Mouse (Mus musculus): ENCODE measurements around the gene Polr3c. TPM values are rescaled to one million over a fixed set of nuclear protein-coding genes. Genes with fewer than 3 reads are reported as not detected.
"Not testable (repeated sequence)": the region's sequence is repeated elsewhere in the genome, so short reads cannot be mapped to it uniquely, and the experiment has no call there.

Polr3c gene
- total RNA-seq, 2 experiments from 2014 or later = 25.2 to 25.5 TPM

DNA sequence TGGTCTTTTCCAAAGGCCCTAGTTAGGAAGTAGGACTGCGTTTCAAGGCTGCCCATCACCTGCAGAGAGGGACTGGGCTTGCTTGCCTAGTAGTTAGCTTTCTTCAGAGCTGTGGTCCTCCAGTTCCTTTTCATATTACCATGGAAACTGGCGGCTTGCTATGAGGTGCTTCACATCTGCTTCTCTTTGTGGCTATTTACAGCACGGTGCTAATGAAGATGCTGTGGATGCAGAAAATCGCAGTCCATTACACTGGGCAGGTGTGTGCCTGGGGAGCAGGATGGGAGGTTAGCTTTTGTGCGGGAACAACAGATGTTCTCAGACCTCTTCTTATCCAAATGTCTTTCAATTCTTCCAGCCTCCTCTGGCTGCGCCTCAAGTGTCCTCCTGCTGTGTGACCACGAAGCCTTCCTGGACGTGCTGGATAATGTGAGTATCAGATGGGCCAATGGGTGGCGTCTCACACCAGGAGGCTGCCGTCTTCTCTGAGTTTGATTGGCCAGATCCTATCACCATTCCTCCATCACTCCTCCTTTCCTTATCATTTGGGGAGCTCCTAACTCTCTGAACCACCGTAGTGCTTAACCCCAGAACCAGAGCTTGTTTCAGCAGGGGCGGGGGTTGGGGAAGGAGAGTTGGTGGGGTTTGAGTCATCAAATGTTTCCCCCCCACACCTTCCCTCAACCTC is 47.0 kb downstream of the Polr3c start:
- no peak for DNase-seq (ENCODE audit: low spot score in 2 of 2)

GRCm38 (mm10) chr3:96679159-96679674 is 48.2 kb downstream of the Polr3c start:
- peak in 1 of 2 experiments; percentile 34 for DNase-seq (ENCODE audit: low spot score in 2 of 2)

DNA sequence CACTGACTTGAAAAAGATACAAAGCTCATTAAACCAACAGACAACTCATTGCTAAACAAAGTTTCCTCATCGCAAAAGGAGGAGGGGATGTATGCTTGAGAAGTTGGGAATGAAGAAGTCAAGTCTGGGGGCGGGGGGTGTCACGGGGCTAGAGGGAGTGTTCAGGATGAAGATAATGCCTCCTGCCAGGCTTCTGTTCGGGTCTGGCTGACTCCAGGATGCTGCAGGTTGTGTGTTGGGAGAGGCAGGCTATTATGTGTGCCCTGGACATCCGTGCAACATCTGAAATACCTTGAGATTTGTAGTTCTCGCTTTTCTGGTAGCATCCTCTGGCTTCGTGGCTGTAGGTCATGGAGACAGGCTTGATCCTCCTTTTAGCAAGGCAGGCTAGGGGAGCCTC is 49.0 kb downstream of the Polr3c start:
- no peak for DNase-seq (ENCODE audit: low spot score in 2 of 2)

GRCm38 (mm10) chr3:96675690-96676089 is 51.7 kb downstream of the Polr3c start:
- no peak for DNase-seq (ENCODE audit: low spot score in 2 of 2)

- no peak for DNase-seq (ENCODE audit: low spot score in 2 of 2)
Measured at GRCm38 (mm10) chr3:96675171-96675570, 52.3 kb downstream of the Polr3c start.

DNA sequence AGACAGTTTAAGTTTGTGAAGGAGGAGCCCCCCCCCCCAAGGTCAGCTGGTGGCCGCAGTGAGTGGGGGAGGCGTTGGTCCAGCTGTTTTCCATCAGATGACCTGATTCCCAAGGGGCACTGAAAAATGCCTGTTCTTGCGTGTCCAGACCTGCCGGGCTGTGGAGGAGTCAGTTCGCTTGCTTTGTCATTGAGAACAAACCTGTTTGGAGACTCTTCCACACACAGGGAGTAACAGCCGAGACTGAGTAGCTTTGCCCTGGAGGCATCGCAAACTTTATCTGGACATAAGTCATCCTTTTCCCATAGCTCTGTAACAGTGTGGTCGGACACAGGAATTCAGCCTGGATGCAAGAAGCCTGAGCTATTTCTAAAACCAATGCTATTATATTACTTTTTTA is 53.0 kb downstream of the Polr3c start:
- no peak for DNase-seq (ENCODE audit: low spot score in 2 of 2)

DNA sequence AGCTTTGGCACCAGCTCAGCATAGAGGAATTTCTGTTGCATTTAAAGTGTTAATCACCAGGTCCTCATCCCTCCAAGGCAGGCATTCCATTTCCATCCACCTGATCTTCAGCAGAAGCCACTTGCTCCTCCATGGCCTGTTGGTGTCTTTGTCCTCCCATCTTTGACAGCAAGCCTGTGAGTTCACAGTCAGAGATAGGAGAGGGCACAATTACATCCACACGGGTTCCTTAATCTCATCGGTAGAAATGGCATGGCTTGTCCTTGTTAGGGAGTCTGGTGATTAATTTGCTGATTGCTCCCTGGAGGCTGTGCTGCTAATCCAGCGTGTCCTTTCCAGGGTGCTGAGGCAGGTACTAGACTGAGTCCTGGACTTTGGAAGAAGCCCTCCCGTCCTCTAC is 53.9 kb downstream of the Polr3c start:
- DNase-seq (ENCODE audit: low spot score in 2 of 2) = no peak

- DNase-seq (ENCODE audit: low spot score in 2 of 2) = no peak
Measured at GRCm38 (mm10) chr3:96671519-96671918, 55.9 kb downstream of the Polr3c start.

DNA sequence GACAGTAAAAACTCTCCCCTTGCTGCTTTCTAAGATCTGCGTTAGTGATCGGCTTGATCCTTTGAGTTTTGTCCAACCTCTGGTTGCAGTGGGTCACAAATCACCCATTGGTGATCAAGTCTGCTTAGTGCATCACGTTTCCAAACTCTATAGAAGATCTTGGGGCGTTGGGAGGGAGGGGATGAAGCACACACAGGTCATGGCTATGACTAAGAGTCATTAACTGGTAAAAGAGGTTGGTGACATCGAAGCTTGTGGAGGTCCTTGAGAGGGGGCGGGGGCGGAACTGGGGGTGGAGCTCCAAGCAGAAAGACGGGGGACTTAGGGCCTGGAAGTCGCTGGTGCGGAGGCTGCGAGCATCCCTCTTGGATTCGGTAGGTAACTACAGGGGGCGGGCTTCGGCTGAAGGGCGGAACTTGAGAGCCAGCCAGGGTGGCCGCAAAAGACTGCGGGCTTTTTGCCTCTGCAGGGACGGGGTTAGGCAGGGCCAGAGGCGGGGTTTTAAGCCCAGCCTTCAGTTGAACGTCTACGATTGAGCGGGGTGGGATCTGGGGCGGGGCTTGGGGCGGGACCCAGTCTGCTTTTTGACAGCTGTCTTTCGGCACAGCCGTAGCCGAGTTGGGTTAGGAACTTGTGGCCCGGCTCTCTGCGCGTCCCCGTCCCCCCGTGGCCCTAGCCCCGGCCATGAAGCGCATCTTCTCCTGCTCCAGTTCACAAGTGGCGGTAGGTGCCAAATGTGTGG is 57.5 kb downstream of the Polr3c start, which contains the start of gene Ankrd35:
Ankrd35 (plus strand) TSS at position 405 of the 742 bp plus-strand sequence.
- peak; percentile 61 to 68 for DNase-seq (ENCODE audit: low spot score in 2 of 2)

GRCm38 (mm10) chr3:96668424-96669067 is 58.9 kb downstream of the Polr3c start:
- DNase-seq (ENCODE audit: low spot score in 2 of 2) = no peak

- peak in 1 of 2 experiments; percentile 40 for DNase-seq (ENCODE audit: low spot score in 2 of 2)
Measured at GRCm38 (mm10) chr3:96667316-96667715, 60.1 kb downstream of the Polr3c start.

DNA sequence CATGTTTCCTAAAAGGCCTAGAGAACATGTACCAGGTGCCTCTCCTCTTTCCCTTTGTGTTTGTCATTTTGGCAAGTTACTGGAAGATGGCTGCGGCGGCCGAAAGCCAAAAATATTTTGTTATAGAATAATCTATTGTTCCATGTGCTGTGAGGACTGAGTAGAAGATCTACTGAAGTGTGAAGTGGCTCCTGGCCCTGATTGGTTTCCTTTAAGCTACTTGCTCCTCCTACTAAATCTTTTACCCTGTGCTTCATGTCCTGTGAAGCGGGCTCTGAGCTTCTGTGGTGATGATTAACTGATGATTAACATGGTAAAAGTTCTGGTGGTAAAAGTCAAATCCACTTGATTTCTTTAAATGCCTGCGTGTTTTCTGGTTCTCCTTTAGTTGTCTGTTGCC is 60.5 kb downstream of the Polr3c start:
- no peak for DNase-seq (ENCODE audit: low spot score in 2 of 2)

DNA sequence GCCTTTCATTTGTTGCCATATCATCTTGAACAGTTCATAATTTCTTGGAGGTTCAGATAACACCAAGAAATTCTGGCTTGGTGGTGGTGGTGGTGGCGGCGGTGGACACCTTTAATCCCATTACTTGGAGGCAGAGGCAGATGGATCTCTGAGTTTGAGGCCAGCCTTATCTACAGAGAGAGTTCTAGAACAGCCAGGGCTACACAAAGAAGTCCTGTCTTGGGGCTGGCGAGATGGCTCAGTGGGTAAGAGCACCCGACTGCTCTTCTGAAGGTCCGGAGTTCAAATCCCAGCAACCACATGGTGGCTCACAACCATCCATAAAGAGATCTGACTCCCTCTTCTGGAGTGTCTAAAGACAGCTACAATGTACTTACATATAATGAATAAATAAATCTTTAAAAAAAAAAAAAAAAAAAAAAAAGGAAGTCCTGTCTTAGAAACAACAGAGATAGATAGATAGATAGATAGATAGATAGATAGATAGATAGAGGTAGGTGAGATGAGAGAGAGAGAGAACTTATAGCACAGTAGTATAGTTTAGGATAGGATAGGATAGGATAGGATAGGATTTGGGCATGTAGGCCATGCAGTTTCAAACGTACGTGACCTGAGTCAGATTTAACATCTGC is 61.6 kb downstream of the Polr3c start:
- not testable (repeated sequence) for DNase-seq (ENCODE audit: low spot score in 2 of 2)

DNA sequence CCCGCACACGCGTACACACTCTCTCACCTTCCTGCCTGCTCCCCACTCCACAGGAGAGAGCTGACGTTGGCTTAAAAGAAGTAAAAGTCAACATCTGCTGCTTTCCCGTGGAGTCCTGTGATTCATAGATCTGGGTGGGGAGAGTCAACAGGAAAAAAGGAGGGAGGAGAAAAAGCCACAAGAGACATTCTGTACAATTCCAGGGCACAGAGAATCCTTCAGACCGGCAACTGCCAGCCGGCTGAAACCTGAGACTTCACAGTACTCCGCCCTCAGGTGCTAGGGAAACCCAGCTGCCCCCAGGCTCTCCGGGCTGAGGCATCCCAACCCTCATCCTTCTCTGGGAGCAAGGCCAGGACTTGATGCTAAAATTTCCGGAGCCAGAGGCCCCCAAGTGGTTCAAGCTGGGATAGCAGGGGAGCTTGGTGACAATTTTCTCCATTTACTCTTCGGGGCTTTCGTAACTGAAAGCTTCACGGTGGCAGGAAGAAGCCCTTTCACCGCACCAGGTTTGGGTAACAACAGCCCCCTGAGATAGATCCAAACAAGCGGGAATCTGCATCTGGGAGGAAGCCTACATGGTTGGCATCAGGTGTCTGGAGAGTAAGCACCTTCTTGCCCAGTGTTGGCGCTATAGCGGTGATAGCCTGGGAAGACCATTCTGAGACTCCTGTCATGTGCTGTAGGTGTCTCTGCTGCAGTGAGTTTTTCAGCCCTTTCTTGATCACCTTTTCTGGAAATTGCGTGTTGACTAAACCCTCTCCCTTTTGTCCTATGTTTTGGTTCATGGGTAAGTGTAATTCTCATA is 63.8 kb downstream of the Polr3c start:
- DNase-seq (ENCODE audit: low spot score in 2 of 2) = peak; percentile 75 to 76

DNA sequence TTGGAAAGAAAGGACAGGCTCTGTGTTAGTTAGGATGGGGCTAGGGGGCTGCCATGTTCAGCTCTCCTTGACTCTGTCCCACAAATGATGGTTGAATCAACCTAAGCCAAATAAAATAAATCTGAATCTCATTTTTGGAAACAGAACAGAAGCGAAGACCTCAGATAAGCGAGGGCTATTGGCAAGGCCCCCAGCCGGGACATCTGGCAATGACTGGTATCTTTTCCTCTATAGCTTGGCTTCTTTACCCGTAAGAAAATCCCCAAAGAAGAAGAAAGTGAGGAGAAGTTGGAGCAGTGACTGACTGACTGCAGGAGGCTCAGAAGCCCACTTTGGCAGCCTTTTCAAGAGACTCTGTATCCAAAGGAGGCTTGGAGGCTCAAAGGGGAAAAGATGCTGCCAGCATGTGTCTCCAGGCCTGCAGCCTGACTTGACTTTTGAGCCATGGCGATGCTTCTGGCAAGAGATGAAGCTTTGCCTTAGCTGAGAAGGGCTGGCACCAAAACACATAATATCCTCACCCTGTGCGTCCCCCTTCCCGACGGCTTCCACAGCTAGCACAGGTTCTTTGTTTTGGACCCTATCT is 64.6 kb downstream of the Polr3c start:
- no peak for DNase-seq (ENCODE audit: low spot score in 2 of 2)

Other genes starting within 250 kb of the Polr3c start
- gene Hfe2, start 202.5 kb downstream of the Polr3c start, total RNA-seq (2021) = under 1 TPM in 1 of 2 experiments, not detected in 1; 0.42 TPM
- 100 to 1,000 TPM; 539 to 784 TPM for gene Txnip, start 169.7 kb downstream of the Polr3c start, total RNA-seq (2021)
- not detected for gene Gm16253, start 150.6 kb downstream of the Polr3c start, total RNA-seq (2021)
- 10 to 100 TPM; 35.5 to 38.8 TPM for gene Polr3gl, start 133.4 kb downstream of the Polr3c start, total RNA-seq (2021)
- under 1 TPM; 0.76 to 0.77 TPM for gene Ankrd34a, start 131.0 kb downstream of the Polr3c start, total RNA-seq (2021)
- gene Lix1l, start 126.5 kb downstream of the Polr3c start, total RNA-seq (2021) = 10 to 100 TPM; 24.4 to 39.1 TPM
- 10 to 100 TPM; 89.7 to 89.8 TPM for gene Rbm8a, start 97.7 kb downstream of the Polr3c start, total RNA-seq (2021)
- 10 to 100 TPM; 41.3 to 45.6 TPM for gene Pex11b, start 92.3 kb downstream of the Polr3c start, total RNA-seq (2021)
- under 1 TPM; 0.35 to 0.70 TPM for gene Gm42957, start 92.2 kb downstream of the Polr3c start, total RNA-seq (2021)
- gene Itga10, start 82.0 kb downstream of the Polr3c start, total RNA-seq (2021) = 1 to 10 TPM; 1.4 to 3.0 TPM
- gene Ankrd35, start 57.5 kb downstream of the Polr3c start, total RNA-seq (2021) = 1 to 10 TPM; 1.3 to 6.6 TPM
- gene Pias3, start 31.2 kb downstream of the Polr3c start, total RNA-seq (2021) = 10 to 100 TPM; 19.7 to 20.1 TPM
- gene Nudt17, start 19.1 kb downstream of the Polr3c start, total RNA-seq (2021) = 1 to 10 TPM; 1.5 TPM
- 10 to 100 TPM; 37.5 to 39.0 TPM for gene Rnf115, start within 50 bp of the Polr3c start, total RNA-seq (2021)
- gene Pdzk1, start 101.7 kb upstream of the Polr3c start, total RNA-seq (2021) = under 1 TPM in 1 of 2 experiments, not detected in 1; 0.99 TPM
- gene Cd160, start 101.7 kb upstream of the Polr3c start, total RNA-seq (2021) = under 1 TPM; 0.36 to 0.54 TPM
- 1 to 10 TPM; 1.3 to 2.3 TPM for gene Gja5, start 177.1 kb upstream of the Polr3c start, total RNA-seq (2021)
- gene Gpr89, start 177.7 kb upstream of the Polr3c start, total RNA-seq (2021) = 10 to 100 TPM; 25.9 to 35.0 TPM
- not detected for gene Gja8, start 198.4 kb upstream of the Polr3c start, total RNA-seq (2021)